Mouse (Mus musculus) liver, adult 2 months (tissue): ENCODE measurements around the gene Med15. TPM values are rescaled to one million over a fixed set of nuclear protein-coding genes. Genes with fewer than 3 reads are reported as not detected.

Experiments used
- DNase-seq: peaks from one replicate; pipeline ENCODE4 v3.0.0-alpha.2; 2011; ENCODE audit warnings: low read depth, low spot score; ENCODE audit errors: extremely low read depth
- H3K27ac ChIP-seq: fragments of 200-500 bp; replicated peaks from 2 replicates; pipeline ENCODE4 v1.5.1; 2012; ENCODE audit warnings: low read depth, mild to moderate bottlenecking, control low read depth, inconsistent platforms, low read length; ENCODE audit not compliant: insufficient read depth
- H3K27me3 ChIP-seq: fragments of 200-500 bp; 2 replicates; pipeline ENCODE4 v1.6.1; 2012; ENCODE audit warnings: mild to moderate bottlenecking, moderate library complexity, low read length, inconsistent platforms; ENCODE audit not compliant: control insufficient read depth, insufficient read depth
- H3K36me3 ChIP-seq: fragments of 200-500 bp; 2 replicates; pipeline ENCODE4 v1.6.1; 2012; ENCODE audit warnings: low read length, inconsistent platforms; ENCODE audit not compliant: control insufficient read depth, insufficient read depth
- H3K4me1 ChIP-seq: fragments of 200-500 bp; 2 replicates; pipeline ENCODE4 v1.6.1; 2011; ENCODE audit warnings: low read length; ENCODE audit not compliant: control insufficient read depth, insufficient read depth
- H3K4me3 ChIP-seq: fragments of 200-500 bp; 2 replicates; pipeline ENCODE4 v1.5.1; 2011; ENCODE audit warnings: low read depth, mild to moderate bottlenecking, control low read depth, low read length, moderate library complexity; ENCODE audit not compliant: insufficient read depth
- H3K79me2 ChIP-seq: fragments of 200-500 bp; 2 replicates; pipeline ENCODE4 v1.6.1; 2012; ENCODE audit warnings: inconsistent platforms, mild to moderate bottlenecking, low read length, moderate library complexity; ENCODE audit not compliant: control insufficient read depth, insufficient read depth
- H3K9ac ChIP-seq: fragments of 200-500 bp; 2 replicates; pipeline ENCODE4 v1.6.1; 2012; ENCODE audit warnings: low read depth, mild to moderate bottlenecking, control low read depth, inconsistent platforms, low read length
- CTCF ChIP-seq: fragments of 200-500 bp; IDR thresholded peaks from 2 replicates; pipeline ENCODE4 v1.5.1; 2011; ENCODE audit warnings: low read depth, low read length, control low read depth
- POLR2A ChIP-seq: fragments of 200-500 bp; IDR thresholded peaks from 2 replicates; pipeline ENCODE4 v1.6.1; 2011; ENCODE audit warnings: low read length, control low read depth; ENCODE audit not compliant: insufficient read depth; ENCODE audit errors: extremely low read depth
- WGBS: fragments of 180-500 bp; shearing (Covaris S2); methylation state at CpG from one replicate; pipeline ENCODE4 v1.1.7; 2018; 5-methylcytosine and 5-hydroxymethylcytosine counted together
- polyA plus RNA-seq: library from polyadenylated mRNA; depleted of rRNA; stranded (reverse); fragments of >200 nt; gene quantifications from 2 replicates; pipeline ENCODE4 v1.2.3, GENCODE M21; 2012; rRNA removed
- total RNA-seq: library from RNA; depleted of rRNA; stranded (reverse); fragments of >200 nt; gene quantifications from 2 replicates; pipeline ENCODE4 v1.2.3, GENCODE M21; 2014; rRNA removed

The Med15 gene
- 14.8 and 23.4 TPM in 2 replicates for total RNA-seq
- 32.6 and 49.7 TPM in 2 replicates for polyA plus RNA-seq

DNA sequence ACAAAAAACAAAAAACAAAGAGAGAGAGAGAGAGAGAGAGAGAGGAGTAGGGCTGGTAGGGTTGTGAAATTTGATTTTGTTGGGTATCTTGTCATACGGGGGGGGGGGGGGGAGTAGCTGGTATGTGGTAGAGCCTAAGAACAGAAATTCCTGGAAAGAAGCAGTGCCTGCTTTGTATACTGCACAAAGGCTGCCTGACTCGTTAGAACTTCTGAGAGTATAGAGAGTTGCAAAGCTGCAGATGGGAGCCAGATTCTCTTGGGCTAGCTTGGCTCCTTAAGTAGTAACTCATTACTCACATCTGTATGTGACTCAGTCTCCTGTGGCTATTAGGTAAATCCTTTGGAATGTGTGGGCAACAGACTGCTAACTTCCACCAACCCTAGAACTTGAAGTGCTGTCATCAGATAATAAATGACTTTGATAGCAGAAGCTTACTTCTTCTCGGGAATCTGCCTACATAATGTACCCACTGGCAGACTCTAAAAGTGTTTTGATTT, at the start of gene Med15:
Gene Med15 (minus strand): TSS at position 51 of the 500 bp plus-strand sequence.
- TF ChIP-seq CTCF: no peak
- TF ChIP-seq POLR2A: no peak
- 63% methylated on average over 3 of the region's 3 CpGs for WGBS
- H3K27me3 ChIP-seq: 0 out of 2 replicates have a peak, but pooled peaks cover 3% of the 10 kb centered on the region

DNA sequence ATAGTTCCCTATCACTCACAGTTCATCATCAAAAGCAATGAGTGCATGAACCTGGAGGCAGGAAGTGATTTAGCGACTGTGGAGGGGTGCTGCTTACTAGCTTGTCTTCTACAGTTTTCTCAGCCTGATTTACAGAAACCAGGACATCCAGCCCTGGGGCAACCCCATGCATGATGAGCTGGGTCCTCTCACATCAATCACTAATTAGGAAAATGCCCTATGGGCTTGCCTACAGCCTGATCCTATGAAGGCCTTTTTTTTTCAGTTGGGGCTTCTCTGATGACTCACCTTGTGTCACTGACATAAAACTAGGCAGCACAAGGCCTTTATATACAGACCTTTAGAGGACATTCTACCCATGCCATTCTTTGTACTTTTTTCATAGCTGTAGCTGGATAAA, 47.0 kb upstream of the Med15 start:
- Histone ChIP-seq H3K36me3 (peaks cover 22% of the 10 kb centered on the region), H3K79me2 (no peaks in the 10 kb centered on the region), H3K9ac (no peak overlapping the region), H3K27me3 (no peaks in the 10 kb centered on the region), H3K27ac (no peak overlapping the region), H3K4me3 (no peak overlapping the region), H3K4me1 (no peaks in the 10 kb centered on the region)
- no peak for DNase-seq
- 80% methylated on average over 1 of the region's 1 CpGs for WGBS
- TF ChIP-seq POLR2A: no peak
- TF ChIP-seq CTCF: no peak

More for the DNA sequence above, at the start of gene Med15:
- no peak within 1 kb of the TSS for H3K27ac ChIP-seq
- no peak within 1 kb of the TSS for H3K4me3 ChIP-seq
- H3K36me3 ChIP-seq: no peaks in the 10 kb centered on the region
- DNase-seq: no peak
- no peak within 1 kb of the TSS for H3K9ac ChIP-seq
- no peaks in the 10 kb centered on the region for H3K79me2 ChIP-seq
- no peaks in the 10 kb centered on the region for H3K4me1 ChIP-seq

DNA sequence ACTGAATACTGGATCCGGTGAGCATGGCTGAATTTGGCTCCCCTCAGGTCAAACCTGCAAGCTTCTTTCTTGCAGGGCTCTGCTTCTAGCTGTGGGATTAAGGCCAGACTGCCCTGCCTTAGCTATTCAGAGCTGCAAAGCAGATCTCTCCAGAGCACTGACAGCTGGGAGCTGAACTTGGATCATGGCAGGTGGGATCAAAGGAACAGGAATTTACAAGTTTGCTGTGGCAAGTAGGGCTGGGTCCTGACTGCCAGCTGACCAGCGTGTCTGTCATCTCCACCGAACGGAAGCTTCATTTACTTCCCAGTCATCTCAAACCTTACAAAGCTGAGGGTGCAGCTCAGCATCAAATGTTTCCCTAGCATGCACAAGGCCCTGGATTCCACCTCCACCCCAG, 45.5 kb upstream of the Med15 start:
- peaks cover 20% of the 10 kb centered on the region for H3K36me3 ChIP-seq
- no peak overlapping the region for H3K27ac ChIP-seq
- no peaks in the 10 kb centered on the region for H3K4me1 ChIP-seq
- no peaks in the 10 kb centered on the region; the same call in 1 of the 2 replicates for H3K79me2 ChIP-seq
- no peak for TF ChIP-seq POLR2A
- no peak overlapping the region for H3K9ac ChIP-seq
- no peak overlapping the region for H3K4me3 ChIP-seq
- H3K27me3 ChIP-seq: no peaks in the 10 kb centered on the region
- WGBS: 84% methylated on average over 4 of the region's 4 CpGs
- DNase-seq: no peak

- Histone ChIP-seq H3K27ac (no peak overlapping the region), H3K27me3 (no peaks in the 10 kb centered on the region), H3K4me1 (no peaks in the 10 kb centered on the region), H3K9ac (no peak overlapping the region), H3K36me3 (peaks cover 26% of the 10 kb centered on the region), H3K4me3 (no peak overlapping the region), H3K79me2 (no peaks in the 10 kb centered on the region; the same call in 1 of the 2 replicates)
- peak; percentile 57; the same call in 1 of the 2 replicates for TF ChIP-seq CTCF
- no peak for TF ChIP-seq POLR2A
- WGBS: 77% methylated on average over 11 of the region's 11 CpGs
- no peak for DNase-seq
Observed at GRCm38 (mm10) chr16:17776828-17777227, 44.1 kb upstream of the Med15 start.

DNA sequence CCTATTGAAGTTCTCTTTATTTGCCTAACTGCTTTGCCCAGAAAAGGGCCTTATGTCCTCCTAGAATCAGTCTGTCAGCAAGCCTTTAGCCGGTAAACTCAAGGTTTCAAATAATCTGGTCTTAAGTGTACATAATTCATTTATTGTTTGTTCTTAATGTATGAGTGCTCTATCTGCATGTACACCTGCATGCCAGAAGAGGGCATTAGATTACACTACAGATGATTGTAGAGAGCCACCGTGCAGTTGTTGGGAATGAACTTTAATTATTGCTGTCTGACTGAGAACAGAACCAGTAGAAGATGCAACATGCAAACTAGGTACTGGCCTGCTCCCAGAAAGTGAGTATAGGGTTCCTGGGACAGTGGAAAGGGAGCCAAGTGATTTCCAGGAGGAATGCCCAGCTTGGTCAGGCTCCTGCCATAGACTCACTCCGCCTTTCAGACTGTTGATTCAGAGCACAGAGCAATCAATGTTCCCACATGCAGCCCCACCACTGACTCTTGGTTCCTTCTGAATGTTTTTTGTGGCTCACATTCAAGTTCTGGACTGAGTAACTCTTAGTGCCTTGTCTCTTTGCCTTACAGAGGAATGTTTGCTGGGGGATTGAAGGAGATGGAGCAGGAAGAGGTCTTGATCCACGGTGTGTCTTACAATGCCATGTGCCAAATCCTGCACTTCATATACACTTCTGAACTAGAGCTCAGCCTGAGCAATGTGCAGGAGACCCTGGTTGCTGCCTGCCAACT, 38.6 kb upstream of the Med15 start:
- no peaks in the 10 kb centered on the region for H3K27me3 ChIP-seq
- H3K9ac ChIP-seq: no peak overlapping the region
- no peak overlapping the region for H3K4me3 ChIP-seq
- H3K36me3 ChIP-seq: peaks cover 20% of the 10 kb centered on the region; the same call in 1 of the 2 replicates
- DNase-seq: peak; percentile 11
- no peak overlapping the region for H3K27ac ChIP-seq
- H3K4me1 ChIP-seq: no peaks in the 10 kb centered on the region
- no peaks in the 10 kb centered on the region; the same call in 1 of the 2 replicates for H3K79me2 ChIP-seq
- TF ChIP-seq CTCF (no peak), POLR2A (no peak)
- WGBS: 49% methylated on average over 4 of the region's 4 CpGs

DNA sequence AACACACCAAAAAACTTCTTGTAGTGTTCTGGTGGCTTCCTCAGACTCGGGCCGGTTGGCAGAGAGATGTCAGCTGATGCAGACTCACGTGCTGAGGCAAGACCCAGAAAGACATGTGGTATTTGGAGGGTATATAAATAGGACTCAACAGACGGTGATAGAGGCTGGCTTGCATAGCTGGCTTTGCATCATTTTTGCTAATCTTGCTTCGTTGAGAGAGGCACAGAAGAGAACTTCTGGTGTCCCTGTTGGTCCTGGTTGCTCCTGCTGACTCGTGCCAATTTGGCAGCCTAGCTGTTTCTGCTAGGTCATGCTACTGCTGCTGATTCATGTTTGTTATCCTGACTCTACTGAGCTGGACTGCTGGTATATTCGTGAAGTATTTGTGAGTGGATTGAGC, 36.1 kb upstream of the Med15 start:
- Histone ChIP-seq H3K36me3 (peaks cover 21% of the 10 kb centered on the region; the same call in 1 of the 2 replicates), H3K27ac (no peak overlapping the region), H3K4me1 (no peaks in the 10 kb centered on the region), H3K4me3 (no peak overlapping the region), H3K79me2 (no peaks in the 10 kb centered on the region), H3K27me3 (no peaks in the 10 kb centered on the region), H3K9ac (no peak overlapping the region)
- DNase-seq: peak; percentile 32
- no peak for TF ChIP-seq CTCF
- TF ChIP-seq POLR2A: no peak
- WGBS: 61% methylated on average over 7 of the region's 7 CpGs
